Mouse (Mus musculus): ENCODE data around the gene Axin1.
"Not testable (repeated sequence)": the region's sequence is repeated elsewhere in the genome, so short reads cannot be mapped to it uniquely, and the experiment has no call there.

Axin1 gene

GRCm38 (mm10) chr17:26188091-26188805, 49.8 kb downstream of the Axin1 start:
- no peak for DNase-seq (ENCODE audit: low spot score in 2 of 2)

DNA sequence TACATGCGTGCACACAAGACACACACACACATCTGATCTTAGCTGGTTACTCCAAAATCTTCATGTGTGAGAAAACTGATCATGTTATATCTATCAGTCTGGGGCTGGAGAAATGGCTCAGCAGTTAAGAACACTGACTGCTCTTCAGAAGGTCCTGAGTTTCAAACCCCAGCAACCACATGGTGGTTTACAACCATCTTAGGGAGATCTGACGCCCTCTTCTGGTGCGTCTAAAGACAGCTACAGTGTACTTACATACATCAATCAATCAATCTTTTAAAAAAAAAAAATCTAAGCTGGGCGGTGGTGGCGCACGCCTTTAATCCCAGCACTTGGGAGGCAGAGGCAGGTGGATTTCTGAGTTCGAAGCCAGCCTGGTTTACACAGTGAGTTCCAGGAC, 53.0 kb downstream of the Axin1 start:
- DNase-seq (ENCODE audit: low spot score in 2 of 2), result not testable (repeated sequence)

DNA sequence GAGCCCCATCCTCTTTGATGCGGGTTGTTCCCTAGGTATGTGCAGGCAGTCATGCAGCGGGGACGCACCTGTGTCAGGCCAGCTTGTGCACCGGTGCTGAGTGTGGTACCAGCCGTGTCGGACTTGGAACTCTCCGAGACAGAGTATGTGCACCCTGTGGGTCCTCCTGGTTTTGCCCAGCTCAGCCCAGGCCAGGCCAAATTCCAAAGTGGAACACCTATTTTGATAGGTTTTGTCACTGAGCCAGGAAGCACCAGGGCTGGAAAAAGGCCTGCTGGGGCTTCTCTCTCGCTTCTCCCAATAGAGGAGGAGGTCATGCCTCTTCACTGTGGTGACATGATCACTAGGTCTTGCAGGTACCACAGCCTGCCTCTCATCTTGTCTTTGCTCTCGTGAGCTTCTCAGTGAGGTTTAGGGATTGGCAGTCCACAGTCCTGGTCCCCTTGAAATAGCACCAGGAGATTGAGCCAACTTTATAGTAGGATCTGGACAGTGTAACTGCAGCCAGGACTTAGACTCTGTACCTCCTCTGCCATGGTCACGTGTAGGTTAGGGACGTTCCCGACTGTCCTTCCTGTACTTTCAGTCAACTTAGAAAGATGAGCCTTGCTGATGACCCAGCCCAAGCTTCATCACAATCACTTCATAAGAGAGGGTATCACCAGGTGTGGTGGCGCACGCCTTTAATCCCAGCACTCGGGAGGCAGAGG, 54.1 kb downstream of the Axin1 start:
- no peak for DNase-seq (ENCODE audit: low spot score in 2 of 2)

GRCm38 (mm10) chr17:26198892-26199291, 60.4 kb downstream of the Axin1 start, which contains the start of gene Pdia2:
Pdia2 (minus strand) TSS chr17:26199087.
- no peak for DNase-seq (ENCODE audit: low spot score in 2 of 2)

DNA sequence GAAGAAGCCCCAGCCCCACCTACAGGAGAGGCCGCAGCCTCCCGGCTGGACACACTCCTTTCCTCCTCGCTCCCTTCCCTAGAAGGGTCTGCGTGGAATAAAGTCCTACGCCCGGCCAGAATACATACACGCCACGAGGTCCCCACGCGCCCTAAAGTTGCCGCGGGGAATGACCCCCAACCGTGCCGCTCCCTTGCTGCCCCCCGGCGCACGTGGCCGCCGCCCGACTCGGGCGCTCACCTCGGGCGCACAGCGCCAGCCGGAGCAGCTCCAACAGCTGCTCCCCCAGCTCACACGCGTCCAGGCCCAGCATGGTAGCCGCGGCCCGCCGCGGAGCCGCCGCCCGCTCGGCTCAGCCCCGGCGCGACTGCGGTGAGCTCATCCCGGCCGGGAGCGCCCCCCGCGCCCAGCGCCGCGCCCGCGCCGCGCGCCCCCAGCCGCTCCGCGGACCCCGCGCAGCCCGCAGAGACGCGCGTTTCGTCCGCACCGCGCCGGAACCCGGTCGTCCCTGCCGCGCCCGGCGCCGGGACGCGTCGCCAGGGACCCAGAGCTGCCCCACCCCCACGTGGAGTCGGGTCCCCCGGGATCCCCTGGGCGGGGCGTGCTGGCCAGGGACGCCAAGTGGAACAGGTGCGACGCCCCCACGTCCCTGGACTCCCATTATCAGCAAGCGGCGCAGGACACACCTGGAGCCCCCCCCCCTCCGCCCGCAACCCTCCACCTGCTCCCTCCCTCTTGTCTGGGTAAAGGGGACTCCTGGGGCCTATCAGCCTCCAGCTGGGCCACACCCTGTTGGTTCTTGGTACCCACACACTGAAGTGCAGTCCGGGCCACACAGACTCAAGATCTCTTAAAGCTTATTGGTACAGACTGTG, 62.6 kb downstream of the Axin1 start:
- DNase-seq (ENCODE audit: low spot score in 2 of 2), result no peak

DNA sequence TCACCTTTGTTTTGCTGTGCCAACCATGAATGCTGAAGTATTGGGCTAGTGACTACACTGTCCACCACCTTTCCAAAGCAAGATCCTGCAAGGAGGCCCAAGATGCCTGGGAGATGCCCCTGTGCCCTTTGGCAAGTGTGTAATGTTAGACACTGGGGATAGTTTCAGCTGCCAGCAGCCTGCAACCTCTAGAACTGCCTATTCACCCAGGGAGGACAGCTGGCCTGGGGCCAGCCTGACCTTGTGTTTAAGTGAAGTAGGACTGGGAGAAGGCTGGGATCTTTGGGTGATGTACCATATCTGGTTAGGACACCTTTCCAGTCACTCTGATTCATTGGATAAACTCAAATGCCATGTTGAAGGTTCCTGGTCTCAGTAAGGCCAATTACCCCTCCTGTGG, 63.5 kb downstream of the Axin1 start:
- no peak for DNase-seq (ENCODE audit: low spot score in 2 of 2)

GRCm38 (mm10) chr17:26202737-26203136, 64.2 kb downstream of the Axin1 start, which contains the start of gene Rgs11:
Rgs11 (plus strand) TSS chr17:26202951.
- peak; percentile 11 to 31 for DNase-seq (ENCODE audit: low spot score in 2 of 2)

- DNase-seq (ENCODE audit: low spot score in 2 of 2), result peak in 1 of 2 experiments; percentile 19
Measured at GRCm38 (mm10) chr17:26203321-26203811, 64.9 kb downstream of the Axin1 start.

GRCm38 (mm10) chr17:26204766-26205165, 66.3 kb downstream of the Axin1 start:
- no peak for DNase-seq (ENCODE audit: low spot score in 2 of 2)

DNA sequence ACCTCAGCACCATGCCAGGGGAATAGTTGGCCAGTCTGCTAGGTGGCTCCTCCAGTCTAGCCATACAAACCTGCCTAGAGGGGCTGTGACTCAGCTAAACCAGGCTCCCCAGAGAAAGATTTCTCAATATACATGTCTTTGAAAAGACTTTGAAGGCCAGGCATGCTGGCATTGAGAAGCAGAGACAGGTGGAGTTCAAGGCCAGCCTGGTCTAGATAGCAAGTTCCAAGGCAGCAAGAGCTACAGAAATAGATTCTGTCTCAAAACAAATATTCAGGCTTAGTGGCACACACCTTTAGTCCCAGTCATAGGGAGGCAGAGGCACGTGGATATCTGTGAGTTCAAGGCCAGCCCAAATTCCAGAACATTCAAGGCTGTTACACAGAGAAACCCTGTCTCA, 67.9 kb downstream of the Axin1 start:
- no peak for DNase-seq (ENCODE audit: low spot score in 2 of 2)

DNA sequence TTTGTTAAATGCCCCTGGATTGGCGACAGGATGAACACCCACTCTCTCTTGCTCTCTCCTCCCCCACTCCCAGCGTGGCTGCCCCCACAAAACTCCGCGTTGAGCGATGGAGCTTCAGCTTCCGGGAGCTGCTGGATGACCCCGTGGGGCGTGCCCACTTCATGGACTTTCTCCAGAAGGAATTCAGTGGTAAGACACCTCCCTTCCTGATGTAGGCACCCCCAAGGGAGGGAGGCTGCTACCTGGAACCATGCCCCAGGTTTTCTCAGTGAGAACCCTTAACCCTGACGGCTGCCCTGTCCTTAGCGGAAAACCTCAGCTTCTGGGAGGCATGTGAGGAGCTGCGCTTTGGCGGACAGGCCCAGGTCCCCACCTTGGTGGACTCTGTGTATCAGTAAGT, 69.2 kb downstream of the Axin1 start, which contains the start of gene Arhgdig:
Gene Arhgdig (minus strand): TSS at position 101 of the 400 bp plus-strand sequence.
- DNase-seq (ENCODE audit: low spot score in 2 of 2), result no peak

DNA sequence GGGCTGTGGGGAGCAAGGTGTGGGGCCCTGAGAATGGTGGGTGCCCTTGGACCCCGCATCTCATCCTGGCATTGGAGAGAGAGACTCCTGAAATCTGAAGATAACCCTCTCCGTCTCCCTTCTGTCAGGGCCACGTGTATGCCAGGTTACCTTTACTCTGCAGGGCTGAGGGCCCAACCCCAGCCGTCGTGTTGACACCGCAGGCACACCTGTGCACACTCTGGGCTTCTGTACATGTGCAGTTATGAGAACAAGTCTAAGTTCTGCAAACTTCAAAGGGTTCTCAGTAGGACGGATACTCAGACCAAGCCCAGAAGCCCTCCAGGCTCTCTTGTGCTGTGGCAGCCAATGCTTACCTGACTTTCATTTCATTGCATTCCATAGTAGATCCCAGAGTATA, 73.8 kb downstream of the Axin1 start:
- DNase-seq (ENCODE audit: low spot score in 2 of 2), result no peak

GRCm38 (mm10) chr17:26212681-26213080, 74.2 kb downstream of the Axin1 start:
- DNase-seq (ENCODE audit: low spot score in 2 of 2), result no peak

- no peak for DNase-seq (ENCODE audit: low spot score in 2 of 2)
Measured at GRCm38 (mm10) chr17:26221508-26221907, 83.0 kb downstream of the Axin1 start.

GRCm38 (mm10) chr17:26225150-26225549, 86.7 kb downstream of the Axin1 start:
- no peak for DNase-seq (ENCODE audit: low spot score in 2 of 2)

DNA sequence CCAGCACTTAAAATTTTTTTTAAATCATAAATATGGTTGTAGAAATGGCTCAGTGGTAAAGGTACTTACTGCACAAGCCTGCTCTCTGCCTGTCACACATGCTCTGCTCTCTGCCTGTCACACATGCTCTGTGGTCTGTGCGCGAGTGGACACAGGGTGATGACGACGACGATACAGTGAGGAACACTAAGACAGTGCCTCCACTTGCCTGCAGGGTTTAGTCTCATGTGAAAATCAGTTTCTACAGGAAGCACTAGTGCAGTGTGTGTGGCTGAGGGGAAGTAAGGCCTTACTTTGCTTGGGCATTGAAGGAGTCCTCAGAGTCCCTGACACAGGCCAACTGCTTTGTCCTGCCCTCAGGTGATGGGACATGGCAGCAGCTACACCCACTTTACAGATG, 91.3 kb downstream of the Axin1 start:
- DNase-seq (ENCODE audit: low spot score in 2 of 2), result no peak

GRCm38 (mm10) chr17:26231156-26231555, 92.7 kb downstream of the Axin1 start:
- DNase-seq (ENCODE audit: low spot score in 2 of 2), result no peak

GRCm38 (mm10) chr17:26232863-26233262, 94.4 kb downstream of the Axin1 start:
- no peak for DNase-seq (ENCODE audit: low spot score in 2 of 2)

DNA sequence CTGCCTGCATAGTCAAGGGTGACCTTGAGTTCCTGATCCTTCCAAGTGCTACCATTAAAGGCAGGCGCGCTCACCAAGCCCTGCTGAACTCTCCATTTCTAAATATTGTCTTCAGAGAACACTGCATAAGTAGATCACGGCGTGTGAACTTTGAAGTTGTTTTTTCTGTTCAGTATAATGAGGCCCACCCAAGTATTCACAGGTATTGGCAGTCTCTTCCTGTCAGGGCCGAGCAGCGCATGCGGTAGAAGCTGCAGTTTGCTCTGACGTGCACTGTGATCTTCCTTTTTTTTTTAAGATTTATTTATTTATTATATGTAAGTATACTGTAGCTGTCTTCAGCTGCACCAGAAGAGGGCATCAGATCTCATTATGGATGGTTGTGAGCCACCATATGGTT, 95.9 kb downstream of the Axin1 start:
- no peak for DNase-seq (ENCODE audit: low spot score in 2 of 2)

GRCm38 (mm10) chr17:26235077-26235815, 96.8 kb downstream of the Axin1 start:
- no peak for DNase-seq (ENCODE audit: low spot score in 2 of 2)

DNA sequence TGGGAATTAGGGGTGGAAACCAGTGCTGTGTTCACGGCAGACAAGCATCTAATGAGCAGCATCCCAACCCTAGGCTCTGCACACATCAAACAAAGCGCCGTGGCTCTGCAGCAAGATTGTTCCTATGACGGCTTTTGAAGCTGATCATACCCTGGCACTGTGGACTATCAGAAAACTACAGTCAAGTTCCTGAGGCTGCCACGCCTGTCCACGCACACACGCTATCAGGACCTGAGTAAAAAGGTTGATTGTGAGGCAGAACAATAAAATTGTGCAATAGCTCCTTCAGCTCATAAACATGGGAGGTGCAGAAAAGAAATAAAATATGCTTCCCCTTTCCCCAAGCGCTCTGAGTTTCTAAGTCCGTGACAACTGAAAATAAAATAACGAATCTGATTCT, 99.2 kb downstream of the Axin1 start:
- no peak for DNase-seq (ENCODE audit: low spot score in 2 of 2)

Data from thymus, postnatal 10 days (tissue).